Mouse (Mus musculus): ENCODE results near the gene Pitx1. TPM values are rescaled to one million over a fixed set of nuclear protein-coding genes. Genes with fewer than 3 reads are reported as not detected.

Pitx1 gene
- polyA plus RNA-seq, 1 experiment from 2014 or later = 0.32 TPM

Other genes with a start within 250 kb of the Pitx1 start
- 7.0 and 7.8 TPM in 2 replicates for gene B4galt7, start 236.3 kb downstream of the Pitx1 start, polyA plus RNA-seq (2015; fragmentation: Nextera tagmentation; extraction: Ambion mirVana)
- gene Caml, start 213.2 kb downstream of the Pitx1 start, polyA plus RNA-seq (2015; fragmentation: Nextera tagmentation; extraction: Ambion mirVana) = 15.4 and 15.9 TPM in 2 replicates
- 20.7 and 27.3 TPM in 2 replicates for gene Ddx46, start 201.2 kb downstream of the Pitx1 start, polyA plus RNA-seq (2015; fragmentation: Nextera tagmentation; extraction: Ambion mirVana)
- gene B230219D22Rik, start 143.1 kb downstream of the Pitx1 start, polyA plus RNA-seq (2015; fragmentation: Nextera tagmentation; extraction: Ambion mirVana) = 12.4 and 14.1 TPM in 2 replicates
- 30.9 and 37.5 TPM in 2 replicates for gene Txndc15, start 121.5 kb downstream of the Pitx1 start, polyA plus RNA-seq (2015; fragmentation: Nextera tagmentation; extraction: Ambion mirVana)
- gene Pcbd2, start 108.8 kb downstream of the Pitx1 start, polyA plus RNA-seq (2015; fragmentation: Nextera tagmentation; extraction: Ambion mirVana) = 40.9 and 45.3 TPM in 2 replicates
- gene Catsper3, start 51.6 kb downstream of the Pitx1 start, polyA plus RNA-seq (2015; fragmentation: Nextera tagmentation; extraction: Ambion mirVana) = not detected in 2 replicates